Comparison of ENCODE assay signal across 20 mouse cellular contexts in genomic region chr7:101616136-101616835, GRCm38 (mm10). TPM values are rescaled to one million over a fixed set of nuclear protein-coding genes. Genes with fewer than 3 reads are reported as not detected.
"Had no signal": no experiment of that assay in that cellular context is flagged by ENCODE, and none has a peak within 500 bp of the region (broad histone marks: within the 10 kb centered on the region; RNA-seq: fewer than 3 reads in every experiment).

No protein-coding gene starts in this region.

- H3K36me3 ChIP-seq: limb, embryonic 15.5 days; midbrain, embryonic 10.5 days; neural tube, embryonic 15.5 days had no signal

- H3K9ac ChIP-seq: limb, embryonic 15.5 days; neural tube, embryonic 15.5 days had no signal

- H3K4me1 ChIP-seq: limb, embryonic 15.5 days; midbrain, embryonic 10.5 days; neural tube, embryonic 15.5 days had no signal

- H3K27me3 ChIP-seq: limb, embryonic 15.5 days; neural tube, embryonic 15.5 days had no signal

- H3K4me2 ChIP-seq: limb, embryonic 15.5 days; neural tube, embryonic 15.5 days had no signal

- H3K27ac ChIP-seq: limb, embryonic 15.5 days; midbrain, embryonic 10.5 days; neural tube, embryonic 15.5 days had no signal

- H3K4me3 ChIP-seq: limb, embryonic 15.5 days; midbrain, embryonic 10.5 days; myocyte; neural tube, embryonic 15.5 days had no signal

- ATAC-seq: lung, postnatal 0 days had no signal

- H3K9me3 ChIP-seq: limb, embryonic 15.5 days; midbrain, embryonic 10.5 days; neural tube, embryonic 15.5 days had no signal

- DNase-seq: kidney, adult 18-20 months; kidney, postnatal 4 days; lung, adult 2 months; midbrain, embryonic 14.5 days; right cerebral cortex, adult 18-20 months; right cerebral cortex, postnatal 25 days; thymus, postnatal 4 days had no signal

RNA-seq across cellular contexts. Expression of gene Art2b, which starts 30.9 kb away (rescaled TPM):
- total RNA-seq: layer of hippocampus, adult 8-10 months; layer of hippocampus, postnatal 14 days; left cerebral cortex, adult 8-10 months; left cerebral cortex, postnatal 25 days had no signal
- polyA plus RNA-seq: kidney, embryonic 14.5 days; limb, embryonic 11.5 days; limb, embryonic 15.5 days; lung, postnatal 0 days; midbrain, embryonic 10.5 days; midbrain, embryonic 14.5 days; myocyte; neural tube, embryonic 11.5 days; neural tube, embryonic 15.5 days; stomach, embryonic 16.5 days had no signal
